Mouse (Mus musculus): Measurements from ENCODE around the gene Atp6ap1. TPM values are rescaled to one million over a fixed set of nuclear protein-coding genes. Genes with fewer than 3 reads are reported as not detected.

Gene Atp6ap1
- total RNA-seq, 2 experiments from 2014 or later = 360 to 380 TPM

DNA sequence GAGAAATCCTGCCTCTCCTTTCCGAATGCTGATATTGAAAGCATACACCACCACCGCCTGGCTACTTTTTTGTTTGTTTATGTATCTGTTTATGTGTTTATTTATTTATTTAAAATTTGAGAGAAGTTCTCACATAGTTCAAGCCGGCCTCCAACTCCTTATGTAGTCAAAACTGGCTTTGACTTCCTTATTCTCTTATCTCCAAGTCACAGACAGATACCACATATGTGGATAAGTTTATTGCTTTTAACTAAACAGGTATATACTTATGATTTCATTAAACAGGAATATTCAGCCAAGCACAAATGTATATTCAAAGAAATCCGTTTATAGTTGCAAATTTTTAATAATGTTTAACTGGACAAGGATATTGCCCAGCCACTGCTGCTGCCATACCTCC, 3.5 kb upstream of the Atp6ap1 start:
- intact Hi-C loops (cut with DNase I) = no loop called here
- DNase-seq (ENCODE audit: low spot score in 2 of 2) = no peak

DNA sequence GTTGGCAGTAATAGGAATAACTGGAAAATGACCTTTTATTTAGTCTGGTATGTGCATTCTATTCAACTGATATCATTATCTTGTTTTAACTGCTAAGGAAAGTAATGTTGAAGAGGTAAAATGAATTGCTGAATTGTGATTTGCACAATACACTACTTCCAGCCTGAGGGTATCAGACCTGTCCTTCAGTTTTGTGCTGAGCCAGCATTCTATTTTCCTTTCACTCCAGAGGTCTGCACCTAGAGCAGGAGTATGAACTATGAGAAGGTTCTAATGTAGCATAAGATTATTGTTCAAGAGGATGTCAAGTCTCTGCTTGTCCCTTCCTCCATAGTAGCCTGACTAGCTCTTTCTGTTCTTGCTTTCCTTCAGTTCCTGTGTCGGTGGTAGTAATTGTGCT, 1.5 kb downstream of the Atp6ap1 start:
- intact Hi-C loops (cut with DNase I) = no loop called here
- no peak for DNase-seq (ENCODE audit: low spot score in 2 of 2)

DNA sequence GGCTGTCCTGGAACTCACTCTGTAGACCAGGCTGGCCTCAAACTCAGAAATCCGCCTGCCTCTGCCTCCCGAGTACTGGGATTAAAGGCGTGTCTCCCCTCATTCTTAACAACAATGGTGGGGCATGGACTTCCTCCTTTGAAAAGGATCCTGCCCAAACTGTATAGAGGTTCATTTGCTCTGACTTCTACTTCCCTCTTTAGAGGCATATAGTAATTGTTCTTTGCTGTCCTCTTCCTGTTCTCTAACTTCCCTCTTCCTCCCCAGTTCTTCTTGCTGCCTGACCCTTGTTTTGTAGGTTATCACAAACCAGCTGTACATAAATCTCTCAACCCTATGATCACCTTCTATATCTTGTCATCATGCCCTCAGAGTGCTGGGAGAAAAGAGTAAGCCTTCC, 2.8 kb downstream of the Atp6ap1 start:
- no peak for DNase-seq (ENCODE audit: low spot score in 2 of 2)
- intact Hi-C loops (cut with DNase I) = no loop called here

DNA sequence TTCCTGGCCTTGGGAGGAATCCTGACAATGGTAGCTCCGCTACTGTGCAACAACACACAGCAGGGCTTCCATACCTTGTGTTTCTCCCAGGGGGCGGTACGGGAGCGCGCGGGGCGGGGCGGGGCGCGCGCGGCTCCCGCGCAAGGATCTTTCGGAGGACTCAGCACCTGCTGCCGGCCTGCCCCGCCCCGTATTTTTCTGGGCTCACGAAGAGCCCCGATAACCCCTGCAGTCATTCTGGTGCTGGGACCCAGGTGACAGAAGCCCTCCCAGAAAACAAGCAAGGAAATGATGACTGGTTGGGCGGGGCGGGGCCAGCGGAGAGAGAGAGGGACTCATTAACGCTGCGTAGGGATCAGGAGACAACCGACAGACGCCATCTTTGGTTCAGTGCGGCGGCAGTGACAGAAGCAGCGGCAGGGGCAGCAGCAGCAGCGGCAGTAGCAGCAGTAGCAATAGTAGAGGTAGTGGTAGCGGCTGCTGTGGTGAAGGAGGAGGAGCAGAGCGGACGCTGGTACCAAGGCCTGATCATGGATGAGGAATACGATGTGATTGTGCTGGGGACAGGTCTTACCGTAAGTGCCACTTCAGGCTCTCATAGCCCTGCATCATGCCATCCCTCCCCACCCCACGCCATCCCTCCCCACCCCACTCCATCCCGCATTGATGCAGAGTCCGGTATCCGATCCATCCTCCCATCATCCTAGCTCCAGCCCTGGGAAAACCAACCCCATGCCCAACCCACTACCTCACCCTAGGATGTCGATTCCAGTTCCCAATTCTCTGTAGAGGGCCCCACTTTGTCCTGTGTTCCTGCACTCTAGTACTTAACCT, 8.2 kb downstream of the Atp6ap1 start, which contains the start of gene Gdi1:
Gene Gdi1, plus strand, starts transcription at position 132 of the 834 bp plus-strand sequence.
- peak; percentile 63 to 67 for DNase-seq (ENCODE audit: low spot score in 2 of 2)
- intact Hi-C loops (cut with DNase I) = loop anchor here (2.0 kb wide), 1 partner anchor 22 kb away; the partner anchor contains the start of gene Dnase1l1

DNA sequence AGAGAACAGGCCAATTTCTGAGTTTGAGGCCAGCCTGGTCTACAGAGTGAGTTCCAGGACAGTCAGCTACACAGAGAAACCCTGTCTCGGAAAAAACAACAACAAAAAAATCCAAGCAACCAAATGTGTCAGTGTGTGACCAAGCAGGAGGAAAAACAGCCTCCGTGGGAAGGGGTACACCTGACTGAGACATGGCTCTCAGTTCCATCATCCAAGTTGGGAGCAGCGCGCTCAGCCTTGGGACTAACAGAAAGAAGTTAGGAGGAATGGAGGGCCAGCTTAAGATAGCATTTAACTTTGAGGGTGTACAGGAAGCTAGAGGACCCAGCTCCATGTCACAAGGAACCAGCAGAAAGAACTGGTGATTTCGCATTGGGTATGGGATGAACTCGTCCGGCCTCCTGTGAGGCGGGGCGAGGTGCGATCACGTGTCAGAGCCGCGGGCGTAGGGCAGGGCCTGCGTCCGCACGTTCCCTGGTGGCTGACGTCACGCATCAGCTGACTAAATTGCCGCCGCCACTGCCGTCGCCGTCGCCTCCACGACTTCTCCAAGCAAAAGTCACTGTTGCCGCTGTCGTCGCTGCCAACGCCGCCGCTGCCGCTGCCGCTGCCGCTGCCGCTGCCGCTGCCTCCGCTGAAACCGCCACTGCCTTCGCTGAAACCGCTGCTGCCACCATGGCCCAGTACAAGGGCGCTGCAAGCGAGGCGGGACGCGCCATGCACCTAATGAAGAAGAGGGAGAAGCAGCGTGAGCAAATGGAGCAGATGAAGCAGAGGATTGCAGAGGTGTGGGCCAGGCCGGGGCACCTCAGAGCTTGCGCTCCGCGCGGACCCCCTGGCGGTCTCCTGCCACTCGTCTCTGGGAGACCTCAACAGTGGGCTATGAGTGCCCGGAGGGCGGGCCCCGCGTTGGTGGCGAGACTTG, 15.9 kb downstream of the Atp6ap1 start, which contains the start of gene Fam50a:
Gene Fam50a, plus strand, starts transcription at position 494 of the 925 bp plus-strand sequence.
- intact Hi-C loops (cut with DNase I) = no loop called here
- peak; percentile 89 to 95 for DNase-seq (ENCODE audit: low spot score in 2 of 2)

DNA sequence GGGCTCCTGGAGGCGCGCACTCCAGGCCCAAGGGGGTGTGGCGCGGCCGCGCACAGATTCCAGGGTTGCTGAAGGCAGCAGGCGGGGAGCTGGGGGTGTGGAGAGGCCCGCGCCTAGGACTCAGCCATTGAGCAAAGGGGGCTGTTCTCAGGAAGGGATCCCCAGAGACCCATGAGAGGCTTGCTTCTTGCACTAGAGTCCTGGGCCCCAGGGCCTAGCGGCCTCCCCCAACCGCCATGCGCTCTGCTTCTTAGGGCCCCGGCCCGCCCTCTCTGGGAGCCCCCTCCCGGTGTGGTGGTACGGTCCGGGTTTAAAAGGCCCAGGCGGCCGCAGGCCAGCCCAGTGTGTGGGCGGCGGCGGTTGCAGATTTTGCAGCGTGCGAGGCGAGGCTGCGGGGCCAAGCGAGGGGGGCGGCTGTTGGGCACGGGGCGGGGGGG, 31.8 kb downstream of the Atp6ap1 start, which contains the start of gene Plxna3:
Gene Plxna3, plus strand, starts transcription at position 342 of the 437 bp plus-strand sequence.
- DNase-seq (ENCODE audit: low spot score in 2 of 2) = peak; percentile 47 to 55
- intact Hi-C loops (cut with DNase I) = no loop called here

DNA sequence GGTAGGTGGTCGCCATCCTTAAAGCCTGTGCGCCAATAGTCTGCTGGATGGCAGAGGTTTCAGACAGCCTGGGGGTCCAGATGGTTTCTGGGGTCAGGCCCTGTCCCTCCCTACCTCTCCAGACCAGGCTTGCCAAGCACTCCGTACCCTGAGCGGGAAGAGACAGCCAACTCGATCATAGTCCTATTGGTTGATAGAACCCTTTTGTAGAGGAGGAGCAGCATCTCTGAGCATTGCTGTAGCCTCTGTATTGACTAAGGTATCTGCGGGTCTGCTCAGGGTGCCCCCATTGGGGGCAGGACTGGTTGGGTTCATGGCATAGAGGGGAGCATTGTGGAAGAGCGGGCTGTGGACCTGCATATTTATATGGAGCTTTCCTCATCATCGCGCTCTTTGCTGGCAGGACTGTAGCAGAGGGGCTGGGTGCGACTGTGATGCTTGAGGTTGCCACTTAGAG, 32.3 kb downstream of the Atp6ap1 start:
- DNase-seq (ENCODE audit: low spot score in 2 of 2) = no peak
- intact Hi-C loops (cut with DNase I) = no loop called here

DNA sequence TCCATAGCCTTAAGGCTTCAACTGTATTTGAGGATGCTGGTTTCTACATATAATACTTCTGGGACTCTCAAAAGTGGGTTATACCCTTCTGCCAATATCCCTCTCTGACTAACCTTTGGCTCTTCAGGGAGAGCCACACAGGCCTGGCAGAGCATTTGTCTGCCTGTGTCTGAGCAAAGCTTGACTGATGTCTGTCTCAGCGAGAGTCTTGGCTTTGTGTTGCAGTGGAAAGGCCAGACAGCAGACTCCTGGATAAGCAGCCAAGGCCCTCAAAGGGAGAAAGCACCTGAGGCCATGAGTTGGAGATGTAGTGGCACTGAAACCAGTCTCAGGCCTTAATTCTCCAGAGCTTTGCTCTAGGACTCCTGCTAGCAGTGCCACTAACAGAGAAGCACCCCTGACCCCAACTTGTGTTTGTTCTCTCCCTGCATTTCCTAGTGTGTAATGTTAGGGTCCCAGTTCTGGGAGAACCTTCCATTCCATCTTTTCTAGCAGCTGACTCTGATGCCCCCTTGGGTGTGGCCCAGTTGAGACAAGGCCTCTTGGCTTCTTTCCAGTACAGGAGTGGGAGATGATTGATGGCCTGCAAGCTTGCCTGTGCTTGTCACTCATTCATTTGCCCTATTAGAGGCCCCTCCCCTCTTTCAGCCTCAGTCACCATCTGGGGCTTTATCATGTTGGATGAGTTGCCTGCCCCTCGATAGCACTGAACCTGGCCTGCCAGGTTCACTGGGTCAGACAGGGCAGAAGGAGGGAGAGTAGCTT, 33.5 kb downstream of the Atp6ap1 start:
- no peak for DNase-seq (ENCODE audit: low spot score in 2 of 2)
- intact Hi-C loops (cut with DNase I) = no loop called here

DNA sequence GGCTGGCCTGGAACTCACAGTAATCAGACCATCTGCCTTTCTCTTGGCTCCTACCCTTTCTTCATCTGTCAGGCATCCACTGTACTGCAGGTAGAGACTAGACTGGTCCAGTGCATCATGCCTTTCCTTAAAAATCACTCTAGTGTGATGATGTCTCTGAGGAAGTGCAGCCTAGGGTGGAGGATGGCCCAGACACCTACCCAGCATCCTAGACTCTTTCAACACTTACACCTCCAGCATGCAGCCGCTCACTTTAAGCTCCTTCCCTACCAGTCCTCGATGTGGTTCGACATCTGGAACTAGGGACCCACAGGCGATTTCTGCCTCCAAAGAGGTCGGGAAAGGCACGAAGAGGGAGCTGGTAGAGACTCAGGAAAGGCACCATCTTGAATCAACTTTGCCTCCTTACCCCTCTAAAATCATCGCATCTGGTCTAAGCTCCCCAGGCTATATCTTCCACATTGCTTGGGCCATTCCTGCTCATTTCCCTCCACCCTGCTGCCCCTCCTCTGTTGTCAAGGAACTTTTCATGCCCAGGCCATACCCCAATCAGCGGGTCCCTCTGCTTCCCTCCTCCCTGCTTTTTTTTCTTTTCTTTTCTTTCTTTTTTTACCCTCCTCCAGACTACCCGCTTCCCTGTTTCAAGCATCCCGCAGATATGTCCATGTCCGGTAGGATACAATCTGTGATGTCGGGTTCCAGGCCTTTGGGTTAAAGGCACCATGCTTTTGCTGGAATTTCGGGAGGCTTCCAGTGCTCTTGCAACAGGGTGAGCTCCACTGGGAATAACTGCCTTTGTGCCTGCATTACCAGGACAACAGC, 56.0 kb downstream of the Atp6ap1 start:
- intact Hi-C loops (cut with DNase I) = loop anchor here (1.0 to 2.0 kb wide), 2 partner anchors 40 to 42 kb away; partner anchors contain the start of genes Fam3a and Ikbkg
- DNase-seq (ENCODE audit: low spot score in 2 of 2) = peak in 1 of 2 experiments; percentile 5

DNA sequence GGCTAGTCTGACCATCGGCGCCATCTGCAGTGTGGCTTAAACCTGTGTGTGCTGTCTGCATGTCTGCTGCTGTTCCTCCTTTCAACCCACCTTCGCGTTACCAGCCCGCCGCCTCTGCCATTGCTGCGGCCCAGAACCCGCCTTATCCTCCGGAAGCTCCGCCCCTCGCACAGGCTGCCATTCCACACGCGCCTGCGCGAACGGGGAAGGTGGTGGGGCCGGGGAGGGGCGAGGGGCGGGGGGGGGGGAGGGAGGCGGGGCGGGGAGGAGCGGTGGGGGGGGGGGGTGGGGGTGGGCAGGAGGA, 56.5 kb downstream of the Atp6ap1 start, which contains the start of gene Lage3:
Gene Lage3, minus strand, starts transcription at position 152 of the 304 bp plus-strand sequence.
- intact Hi-C loops (cut with DNase I) = loop anchor here (1.0 to 2.0 kb wide), 2 partner anchors 40 to 43 kb away; partner anchors contain the start of genes Fam3a and Ikbkg
- peak; percentile 75 to 83 for DNase-seq (ENCODE audit: low spot score in 2 of 2)

Small RNA genes within 50 kb of the gene (microRNA-seq; reads per million reads assigned to microRNA genes)
- gene Mir7091 (0 reads per million in 2 experiments), gene Mir7092 (0 to 0.74 reads per million in 2 experiments)

Other genes starting within 250 kb of the Atp6ap1 start
- gene Opn1mw, start 169.6 kb upstream of the Atp6ap1 start, total RNA-seq (2021) = under 1 TPM; 0.50 to 0.62 TPM
- 10 to 100 TPM; 80.2 to 84.3 TPM for gene Mecp2, start 161.7 kb upstream of the Atp6ap1 start, total RNA-seq (2021)
- not detected for gene Tex28, start 129.3 kb upstream of the Atp6ap1 start, total RNA-seq (2021)
- not detected for gene Tktl1, start 119.8 kb upstream of the Atp6ap1 start, total RNA-seq (2021)
- gene Flna, start 47.3 kb upstream of the Atp6ap1 start, total RNA-seq (2021) = 10 to 100 TPM; 65.4 to 68.3 TPM
- gene Emd, start 42.4 kb upstream of the Atp6ap1 start, total RNA-seq (2021) = 10 to 100 TPM; 31.4 to 38.9 TPM
- 100 to 1,000 TPM; 137 to 162 TPM for gene Rpl10, start 26.3 kb upstream of the Atp6ap1 start, total RNA-seq (2021)
- gene Taz, start 15.2 kb upstream of the Atp6ap1 start, total RNA-seq (2021) = 10 to 100 TPM; 48.5 to 55.5 TPM
- 1 to 10 TPM; 2.1 to 2.3 TPM for gene Dnase1l1, start 14.8 kb upstream of the Atp6ap1 start, total RNA-seq (2021)
- gene Gdi1, start 7.9 kb downstream of the Atp6ap1 start, total RNA-seq (2021) = 100 to 1,000 TPM; 603 to 616 TPM
- 10 to 100 TPM; 26.0 to 27.0 TPM for gene Fam50a, start 15.9 kb downstream of the Atp6ap1 start, total RNA-seq (2021)
- gene Plxna3, start 32.0 kb downstream of the Atp6ap1 start, total RNA-seq (2021) = 10 to 100 TPM; 22.4 to 24.5 TPM
- gene Lage3, start 56.5 kb downstream of the Atp6ap1 start, total RNA-seq (2021) = 10 to 100 TPM; 25.3 to 28.5 TPM
- gene Ubl4a, start 76.1 kb downstream of the Atp6ap1 start, total RNA-seq (2021) = 10 to 100 TPM; 73.7 to 80.0 TPM
- gene Slc10a3, start 76.3 kb downstream of the Atp6ap1 start, total RNA-seq (2021) = 1 to 10 TPM; 2.7 to 3.7 TPM
- gene Fam3a, start 96.2 kb downstream of the Atp6ap1 start, total RNA-seq (2021) = 10 to 100 TPM; 17.4 to 19.3 TPM
- gene Ikbkg, start 96.2 kb downstream of the Atp6ap1 start, total RNA-seq (2021) = 10 to 100 TPM; 50.0 to 51.5 TPM
- gene G6pdx, start 132.1 kb downstream of the Atp6ap1 start, total RNA-seq (2021) = 10 to 100 TPM; 23.8 to 26.0 TPM
- not detected for gene Gm6880, start 184.3 kb downstream of the Atp6ap1 start, total RNA-seq (2021)

Data from left cerebral cortex, postnatal 25 days (tissue).